Mouse (Mus musculus) thymus, adult 2 months (tissue): ENCODE data around the gene Grm3. TPM values are rescaled to one million over a fixed set of nuclear protein-coding genes. Genes with fewer than 3 reads are reported as not detected.

ENCODE experiments used
- DNase-seq: peaks from one replicate; pipeline ENCODE4 v3.0.0; 2021
- H3K27ac ChIP-seq: fragments of 200-500 bp; 2 replicates; pipeline ENCODE4 v1.5.1; 2012; ENCODE audit warnings: low read length, control low read depth; ENCODE audit not compliant: control insufficient read depth, insufficient read depth
- H3K27me3 ChIP-seq: fragments of 200-500 bp; 2 replicates; pipeline ENCODE4 v1.6.1; 2012; ENCODE audit warnings: mild to moderate bottlenecking, low read length, moderate library complexity, mixed read lengths; ENCODE audit not compliant: control insufficient read depth, insufficient read depth
- H3K36me3 ChIP-seq: fragments of 200-500 bp; 2 replicates; pipeline ENCODE4 v1.6.1; 2012; ENCODE audit warnings: mild to moderate bottlenecking, low read length, moderate library complexity; ENCODE audit not compliant: control insufficient read depth, insufficient read depth
- H3K4me1 ChIP-seq: fragments of 200-500 bp; replicated peaks from 2 replicates; pipeline ENCODE4 v1.6.1; 2012; ENCODE audit warnings: low read length; ENCODE audit not compliant: control insufficient read depth, insufficient read depth
- H3K4me3 ChIP-seq: fragments of 200-500 bp; 2 replicates; pipeline ENCODE4 v1.5.1; 2012; ENCODE audit warnings: mild to moderate bottlenecking, low read length, control low read depth, moderate library complexity; ENCODE audit not compliant: control insufficient read depth, insufficient read depth
- CTCF ChIP-seq: fragments of 200-500 bp; IDR thresholded peaks from 2 replicates; pipeline ENCODE4 v1.5.1; 2012; ENCODE audit warnings: mild to moderate bottlenecking, control low read depth, low read length, moderate library complexity, borderline replicate concordance; ENCODE audit not compliant: control insufficient read depth, poor library complexity, insufficient read depth; ENCODE audit errors: extremely low read depth
- POLR2A ChIP-seq: fragments of 200-500 bp; IDR thresholded peaks from 2 replicates; pipeline ENCODE4 v1.6.1; 2012; ENCODE audit warnings: mild to moderate bottlenecking, low read length, control low read depth, moderate library complexity; ENCODE audit not compliant: control insufficient read depth, poor library complexity, insufficient read depth; ENCODE audit errors: extremely low read depth
- WGBS: fragments of 180-500 bp; shearing (Covaris S2); methylation state at CpG from one replicate; pipeline ENCODE4 v1.1.7; 2018; 5-methylcytosine and 5-hydroxymethylcytosine counted together
- polyA plus RNA-seq: library from polyadenylated mRNA; depleted of rRNA; stranded (reverse); fragments of >200 nt; gene quantifications from 2 replicates; pipeline ENCODE4 v1.2.3, GENCODE M21; 2012

The Grm3 gene
- polyA plus RNA-seq, 1 experiment: not detected

- Histone ChIP-seq H3K4me1 (no peaks in the 10 kb centered on the region), H3K27me3 (no peaks in the 10 kb centered on the region), H3K4me3 (no peak overlapping the region), H3K27ac (no peak overlapping the region), H3K36me3 (no peaks in the 10 kb centered on the region)
- no peak for TF ChIP-seq CTCF
- no peak for TF ChIP-seq POLR2A
- 94% methylated on average over 3 of the region's 3 CpGs for WGBS
- DNase-seq: no peak
Observed at GRCm38 (mm10) chr5:9477587-9477986, 247.4 kb downstream of the Grm3 start.

GRCm38 (mm10) chr5:9453298-9453697 is 271.7 kb downstream of the Grm3 start:
- TF ChIP-seq CTCF (no peak), POLR2A (no peak)
- H3K27ac ChIP-seq: no peak overlapping the region
- no peaks in the 10 kb centered on the region for H3K27me3 ChIP-seq
- no peak for DNase-seq
- no peak overlapping the region for H3K4me3 ChIP-seq
- H3K36me3 ChIP-seq: no peaks in the 10 kb centered on the region
- no peaks in the 10 kb centered on the region for H3K4me1 ChIP-seq
- 93% methylated on average over 2 of the region's 2 CpGs for WGBS

GRCm38 (mm10) chr5:9449570-9449969 is 275.4 kb downstream of the Grm3 start:
- no peak for DNase-seq
- Histone ChIP-seq H3K27me3 (no peaks in the 10 kb centered on the region), H3K27ac (no peak overlapping the region), H3K4me1 (no peaks in the 10 kb centered on the region), H3K4me3 (no peak overlapping the region), H3K36me3 (no peaks in the 10 kb centered on the region)
- 78% methylated on average over 5 of the region's 5 CpGs for WGBS
- TF ChIP-seq POLR2A (no peak), CTCF (no peak)

- 91% methylated on average over 6 of the region's 6 CpGs for WGBS
Observed at GRCm38 (mm10) chr5:9448931-9449330, 276.0 kb downstream of the Grm3 start.

GRCm38 (mm10) chr5:9446146-9446545 is 278.8 kb downstream of the Grm3 start:
- no peaks in the 10 kb centered on the region for H3K4me1 ChIP-seq
- H3K27ac ChIP-seq: no peak overlapping the region
- H3K4me3 ChIP-seq: no peak overlapping the region
- no peak for TF ChIP-seq POLR2A
- TF ChIP-seq CTCF: no peak
- WGBS: 12% methylated on average over 1 of the region's 1 CpGs
- H3K27me3 ChIP-seq: no peaks in the 10 kb centered on the region
- H3K36me3 ChIP-seq: no peaks in the 10 kb centered on the region
- DNase-seq: no peak

More at GRCm38 (mm10) chr5:9448931-9449330, 276.0 kb downstream of the Grm3 start:
- DNase-seq: no peak
- Histone ChIP-seq H3K4me1 (no peaks in the 10 kb centered on the region), H3K4me3 (no peak overlapping the region), H3K27me3 (no peaks in the 10 kb centered on the region), H3K36me3 (no peaks in the 10 kb centered on the region), H3K27ac (no peak overlapping the region)
- TF ChIP-seq POLR2A: no peak
- no peak for TF ChIP-seq CTCF
